Mouse (Mus musculus) lung, adult 2 months (tissue): ENCODE results near the gene Sntg2. TPM values are rescaled to one million over a fixed set of nuclear protein-coding genes. Genes with fewer than 3 reads are reported as not detected.

Experiments used
- DNase-seq: peaks from one replicate; pipeline ENCODE4 v3.0.0; 2022
- H3K4me1 ChIP-seq: fragments of 200-500 bp; 2 replicates; pipeline ENCODE4 v1.6.1; 2011; ENCODE audit warnings: low read length; ENCODE audit not compliant: control insufficient read depth, insufficient read depth
- H3K4me3 ChIP-seq: fragments of 200-500 bp; replicated peaks from 2 replicates; pipeline ENCODE3; 2011; ENCODE audit warnings: low read depth, mild to moderate bottlenecking, control low read depth, low read length; ENCODE audit errors: extremely low read depth
- CTCF ChIP-seq: fragments of 200-500 bp; IDR thresholded peaks from 2 replicates; pipeline ENCODE4 v1.5.1; 2011; ENCODE audit warnings: mild to moderate bottlenecking, low read length, control low read depth; ENCODE audit not compliant: insufficient read depth
- POLR2A ChIP-seq: fragments of 200-500 bp; IDR thresholded peaks from 2 replicates; pipeline ENCODE4 v1.6.1; 2011; ENCODE audit warnings: low read depth, mild to moderate bottlenecking, control low read depth, low read length, borderline replicate concordance; ENCODE audit errors: extremely low read depth
- WGBS: fragments of 180-500 bp; shearing (Covaris S2); methylation state at CpG from one replicate; pipeline ENCODE4 v1.1.7; 2018; 5-methylcytosine and 5-hydroxymethylcytosine counted together
- polyA plus RNA-seq: library from polyadenylated mRNA; depleted of rRNA; stranded (reverse); fragments of >200 nt; gene quantifications from 2 replicates; pipeline ENCODE4 v1.2.3, GENCODE M21; 2012

Gene Sntg2
- polyA plus RNA-seq, 1 experiment = 2.5 TPM

- H3K4me1 ChIP-seq = no peaks in the 10 kb centered on the region
- DNase-seq = no peak
- no peak overlapping the region for H3K4me3 ChIP-seq
- TF ChIP-seq POLR2A (no peak), CTCF (no peak)
- WGBS = 69% methylated on average over 1 of the region's 1 CpGs
These were observed 193.6 kb downstream of the Sntg2 start for GRCm38 (mm10) chr12:30179623-30180022.

GRCm38 (mm10) chr12:30177966-30178365 lies 195.2 kb downstream of the Sntg2 start:
- Histone ChIP-seq H3K4me3 (no peak overlapping the region), H3K4me1 (no peaks in the 10 kb centered on the region)
- 73% methylated on average over 6 of the region's 6 CpGs for WGBS
- TF ChIP-seq CTCF (no peak), POLR2A (no peak)
- DNase-seq = no peak

GRCm38 (mm10) chr12:30177529-30177928 lies 195.6 kb downstream of the Sntg2 start:
- Histone ChIP-seq H3K4me3 (no peak overlapping the region), H3K4me1 (no peaks in the 10 kb centered on the region)
- WGBS = 75% methylated on average over 2 of the region's 2 CpGs
- no peak for DNase-seq
- TF ChIP-seq POLR2A = no peak
- TF ChIP-seq CTCF = no peak

- 59% methylated on average over 3 of the region's 3 CpGs for WGBS
- no peak for DNase-seq
These were observed 204.7 kb downstream of the Sntg2 start for GRCm38 (mm10) chr12:30168491-30168890.

GRCm38 (mm10) chr12:30164538-30164937 lies 208.6 kb downstream of the Sntg2 start:
- TF ChIP-seq POLR2A = no peak
- TF ChIP-seq CTCF = no peak

More at GRCm38 (mm10) chr12:30168491-30168890, 204.7 kb downstream of the Sntg2 start:
- H3K4me1 ChIP-seq = no peaks in the 10 kb centered on the region
- H3K4me3 ChIP-seq = no peak overlapping the region
- TF ChIP-seq POLR2A (no peak), CTCF (no peak)

GRCm38 (mm10) chr12:30164005-30164404 lies 209.2 kb downstream of the Sntg2 start:
- WGBS = 92% methylated on average over 6 of the region's 6 CpGs

More at GRCm38 (mm10) chr12:30164538-30164937, 208.6 kb downstream of the Sntg2 start:
- Histone ChIP-seq H3K4me1 (no peaks in the 10 kb centered on the region), H3K4me3 (no peak overlapping the region)
- WGBS = 68% methylated on average over 5 of the region's 5 CpGs
- no peak for DNase-seq

GRCm38 (mm10) chr12:30161731-30162406 lies 211.3 kb downstream of the Sntg2 start:
- WGBS = 76% methylated on average over 5 of the region's 5 CpGs
- Histone ChIP-seq H3K4me3 (no peak overlapping the region), H3K4me1 (no peaks in the 10 kb centered on the region)
- no peak for DNase-seq
- no peak for TF ChIP-seq POLR2A
- no peak for TF ChIP-seq CTCF

More at GRCm38 (mm10) chr12:30164005-30164404, 209.2 kb downstream of the Sntg2 start:
- H3K4me1 ChIP-seq = no peaks in the 10 kb centered on the region
- no peak overlapping the region for H3K4me3 ChIP-seq
- no peak for TF ChIP-seq CTCF
- TF ChIP-seq POLR2A = no peak
- no peak for DNase-seq

- WGBS = 74% methylated on average over 3 of the region's 3 CpGs
- Histone ChIP-seq H3K4me3 (no peak overlapping the region), H3K4me1 (no peaks in the 10 kb centered on the region)
- TF ChIP-seq CTCF (no peak), POLR2A (no peak)
- DNase-seq = no peak
These were observed 212.7 kb downstream of the Sntg2 start for GRCm38 (mm10) chr12:30160475-30160874.

- no peak overlapping the region for H3K4me3 ChIP-seq
- DNase-seq = no peak
- WGBS = 79% methylated on average over 8 of the region's 8 CpGs
- TF ChIP-seq POLR2A = no peak
- TF ChIP-seq CTCF = no peak
- no peaks in the 10 kb centered on the region for H3K4me1 ChIP-seq
These were observed 213.4 kb downstream of the Sntg2 start for GRCm38 (mm10) chr12:30159788-30160187.

- 50% methylated on average over 7 of the region's 7 CpGs for WGBS
- Histone ChIP-seq H3K4me1 (no peaks in the 10 kb centered on the region), H3K4me3 (no peak overlapping the region)
- TF ChIP-seq POLR2A (no peak), CTCF (no peak)
- no peak for DNase-seq
These were observed 219.0 kb downstream of the Sntg2 start for GRCm38 (mm10) chr12:30154079-30154673.
